Mouse (Mus musculus) embryonic facial prominence, embryonic 12.5 days (tissue): ENCODE measurements around the gene Hnrnpd. TPM values are rescaled to one million over a fixed set of nuclear protein-coding genes. Genes with fewer than 3 reads are reported as not detected.

Experiments
- ATAC-seq: fragments of 200-750 bp; cut with Nextera tagmentation; 2 replicates; pipeline ENCODE4 v1.8.0; 2017; ENCODE audit not compliant: insufficient number of reproducible peaks, insufficient read depth, low FRiP score, low TSS enrichment
- H3K27ac ChIP-seq: fragments of 300-500 bp; sonication (generic); 2 replicates; pipeline ENCODE4 v1.5.1; 2016; ENCODE audit warnings: mild to moderate bottlenecking
- H3K27me3 ChIP-seq: fragments of 300-500 bp; sonication (generic); 2 replicates; pipeline ENCODE4 v1.6.1; 2016; ENCODE audit warnings: mild to moderate bottlenecking, moderate library complexity
- H3K36me3 ChIP-seq: fragments of 300-500 bp; sonication (generic); 2 replicates; pipeline ENCODE4 v1.6.1; 2016; ENCODE audit warnings: mild to moderate bottlenecking
- H3K4me1 ChIP-seq: fragments of 300-500 bp; sonication (generic); 2 replicates; pipeline ENCODE4 v1.6.1; 2016
- H3K4me2 ChIP-seq: fragments of 300-500 bp; sonication (generic); replicated peaks from 2 replicates; pipeline ENCODE4 v1.6.1; 2016; ENCODE audit warnings: mild to moderate bottlenecking, moderate library complexity
- H3K4me3 ChIP-seq: fragments of 300-500 bp; sonication (generic); 2 replicates; pipeline ENCODE4 v1.5.1; 2016; ENCODE audit warnings: mild to moderate bottlenecking
- H3K9ac ChIP-seq: fragments of 300-500 bp; sonication (generic); 2 replicates; pipeline ENCODE4 v1.6.1; 2016; ENCODE audit warnings: mild to moderate bottlenecking, moderate library complexity
- H3K9me3 ChIP-seq: fragments of 300-500 bp; sonication (generic); 2 replicates; pipeline ENCODE4 v1.6.1; 2016; ENCODE audit warnings: mild to moderate bottlenecking, moderate library complexity
- WGBS: fragments of 180-500 bp; shearing (Covaris S2); methylation state at CpG from one replicate; pipeline ENCODE4 v1.1.7; 2016; 5-methylcytosine and 5-hydroxymethylcytosine counted together
- polyA plus RNA-seq: library from polyadenylated mRNA; unstranded; fragments of >200 nt; fragmentation: Nextera tagmentation; extraction: Ambion mirVana; gene quantifications from 2 replicates; pipeline ENCODE4 v1.2.1, GENCODE M21; 2016

The Hnrnpd gene
- polyA plus RNA-seq, 1 experiment from 2014 or later = 502 TPM

DNA sequence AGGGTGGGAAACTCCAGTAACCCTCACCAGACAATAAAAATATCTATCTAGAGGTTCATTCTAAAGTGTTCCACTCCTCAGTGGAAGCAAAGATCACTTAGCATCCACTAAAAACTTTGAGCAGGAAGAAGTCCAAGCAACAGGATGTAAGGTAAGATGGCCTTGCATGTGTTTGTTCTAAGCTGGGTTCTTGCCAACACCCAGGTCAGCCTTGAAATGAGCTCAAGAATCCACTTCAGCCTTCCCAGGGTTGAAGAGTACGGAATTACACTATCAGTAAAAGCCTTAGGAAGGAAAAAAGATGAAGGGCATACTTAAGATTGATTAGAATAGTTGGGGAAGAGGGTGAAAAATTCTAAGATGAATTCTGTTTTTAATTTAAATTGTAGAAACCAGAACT lies 20.1 kb downstream of the Hnrnpd start:
- WGBS = 95% methylated on average over 1 of the region's 1 CpGs
- H3K9ac ChIP-seq = no peak overlapping the region
- no peak for ATAC-seq
- H3K9me3 ChIP-seq = no peaks in the 10 kb centered on the region
- H3K36me3 ChIP-seq = peaks cover 43% of the 10 kb centered on the region
- no peaks in the 10 kb centered on the region for H3K27me3 ChIP-seq
- no peak overlapping the region for H3K4me3 ChIP-seq
- no peak overlapping the region for H3K27ac ChIP-seq
- H3K4me2 ChIP-seq = no peak overlapping the region
- H3K4me1 ChIP-seq = no peaks in the 10 kb centered on the region

GRCm38 (mm10) chr5:99953883-99954282 lies 24.9 kb downstream of the Hnrnpd start:
- no peak for ATAC-seq
- H3K27ac ChIP-seq = no peak overlapping the region; the same call in 1 of the 2 replicates

GRCm38 (mm10) chr5:99952513-99952912 lies 26.2 kb downstream of the Hnrnpd start:
- WGBS = 74% methylated on average over 5 of the region's 5 CpGs
- Histone ChIP-seq H3K4me1 (no peaks in the 10 kb centered on the region), H3K9me3 (no peaks in the 10 kb centered on the region), H3K9ac (no peak overlapping the region), H3K27ac (no peak overlapping the region), H3K4me3 (no peak overlapping the region), H3K27me3 (no peaks in the 10 kb centered on the region), H3K4me2 (no peak overlapping the region), H3K36me3 (peaks cover 8% of the 10 kb centered on the region)
- ATAC-seq = no peak

More at GRCm38 (mm10) chr5:99953883-99954282, 24.9 kb downstream of the Hnrnpd start:
- H3K9me3 ChIP-seq = no peaks in the 10 kb centered on the region
- 33% methylated on average over 1 of the region's 1 CpGs for WGBS
- no peak overlapping the region for H3K4me3 ChIP-seq
- no peak overlapping the region for H3K4me2 ChIP-seq
- H3K36me3 ChIP-seq = peaks cover 15% of the 10 kb centered on the region
- H3K4me1 ChIP-seq = no peaks in the 10 kb centered on the region
- no peak overlapping the region for H3K9ac ChIP-seq
- no peaks in the 10 kb centered on the region for H3K27me3 ChIP-seq

DNA sequence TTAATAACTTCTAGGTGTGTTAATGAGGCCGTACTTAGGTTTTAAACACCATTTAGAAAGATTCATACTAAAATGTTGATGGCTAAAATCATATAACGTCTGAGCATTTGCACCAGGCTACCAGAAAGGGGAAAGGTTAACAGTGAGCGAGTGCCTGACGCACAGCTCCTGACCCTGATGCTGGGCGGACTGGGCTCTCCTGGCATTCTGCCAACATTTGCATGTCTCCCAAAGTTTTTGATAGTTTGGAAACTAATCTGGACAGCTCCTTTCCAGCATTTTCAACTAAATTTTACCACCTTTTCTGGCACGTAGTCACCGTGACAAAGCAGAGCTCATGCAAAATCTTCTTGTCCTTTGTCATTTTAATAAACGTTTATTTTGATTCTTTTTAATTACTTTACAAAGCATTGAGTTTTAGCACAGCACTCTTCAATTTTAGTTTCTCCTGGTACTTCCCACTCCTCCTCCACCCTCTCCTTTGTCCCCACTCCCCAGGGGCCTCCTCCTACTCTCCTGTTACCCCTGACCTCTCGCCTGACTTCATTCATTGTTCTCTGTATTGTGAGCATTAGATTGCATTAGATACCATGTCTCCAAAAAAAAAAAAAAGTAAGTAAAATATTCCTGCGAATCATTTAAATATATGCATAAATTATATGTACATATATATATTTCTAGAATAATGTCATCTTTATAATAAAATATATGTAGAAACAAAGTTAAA lies 36.8 kb downstream of the Hnrnpd start:
- Histone ChIP-seq H3K4me2 (no peak overlapping the region), H3K9me3 (peaks cover 9% of the 10 kb centered on the region), H3K27me3 (no peaks in the 10 kb centered on the region), H3K4me3 (no peak overlapping the region), H3K9ac (no peak overlapping the region), H3K36me3 (peaks cover 5% of the 10 kb centered on the region; the same call in 1 of the 2 replicates), H3K27ac (no peak overlapping the region), H3K4me1 (no peaks in the 10 kb centered on the region)
- WGBS = 56% methylated on average over 10 of the region's 10 CpGs
- no peak for ATAC-seq

- no peaks in the 10 kb centered on the region for H3K27me3 ChIP-seq
- no peaks in the 10 kb centered on the region for H3K4me1 ChIP-seq
- peaks cover 5% of the 10 kb centered on the region; the same call in 1 of the 2 replicates for H3K36me3 ChIP-seq
- WGBS = 68% methylated on average over 10 of the region's 10 CpGs
- H3K4me2 ChIP-seq = no peak overlapping the region
- H3K4me3 ChIP-seq = no peak overlapping the region
- no peak for ATAC-seq
- H3K9me3 ChIP-seq = peaks cover 9% of the 10 kb centered on the region
- no peak overlapping the region for H3K27ac ChIP-seq
- no peak overlapping the region for H3K9ac ChIP-seq
Observed at GRCm38 (mm10) chr5:99941273-99941672, 37.5 kb downstream of the Hnrnpd start.

DNA sequence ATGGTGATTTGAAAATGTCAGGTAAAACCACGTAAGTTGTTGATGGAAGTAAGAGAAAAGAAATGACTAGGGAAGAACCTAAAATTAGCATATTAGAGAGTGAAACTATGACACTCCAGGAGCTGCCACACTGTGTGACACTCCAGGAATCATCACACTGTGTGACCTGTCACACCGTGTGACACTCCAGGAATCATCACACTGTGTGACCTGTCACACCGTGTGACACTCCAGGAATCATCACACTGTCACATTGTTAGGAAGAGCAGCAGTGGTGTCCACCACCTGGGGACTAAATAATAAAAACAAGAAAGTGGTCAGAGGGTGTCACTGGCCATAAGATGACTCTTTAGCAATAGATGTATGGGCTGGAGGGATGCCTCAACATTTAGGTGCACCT lies 39.3 kb downstream of the Hnrnpd start:
- WGBS = 85% methylated on average over 3 of the region's 3 CpGs
- H3K4me3 ChIP-seq = no peak overlapping the region

GRCm38 (mm10) chr5:99931910-99932309 lies 46.8 kb downstream of the Hnrnpd start:
- H3K9me3 ChIP-seq = no peaks in the 10 kb centered on the region
- no peak for ATAC-seq
- H3K27me3 ChIP-seq = no peaks in the 10 kb centered on the region
- no peak overlapping the region for H3K27ac ChIP-seq
- H3K4me1 ChIP-seq = no peaks in the 10 kb centered on the region
- no peak overlapping the region for H3K4me3 ChIP-seq
- H3K9ac ChIP-seq = no peak overlapping the region
- no peaks in the 10 kb centered on the region for H3K36me3 ChIP-seq
- 77% methylated on average over 6 of the region's 6 CpGs for WGBS
- no peak overlapping the region for H3K4me2 ChIP-seq

More for the DNA sequence above, 39.3 kb downstream of the Hnrnpd start:
- Histone ChIP-seq H3K27me3 (no peaks in the 10 kb centered on the region), H3K9ac (no peak overlapping the region), H3K9me3 (peaks cover 3% of the 10 kb centered on the region; the same call in 1 of the 2 replicates), H3K36me3 (no peaks in the 10 kb centered on the region), H3K27ac (no peak overlapping the region), H3K4me2 (no peak overlapping the region), H3K4me1 (no peaks in the 10 kb centered on the region)
- no peak for ATAC-seq

DNA sequence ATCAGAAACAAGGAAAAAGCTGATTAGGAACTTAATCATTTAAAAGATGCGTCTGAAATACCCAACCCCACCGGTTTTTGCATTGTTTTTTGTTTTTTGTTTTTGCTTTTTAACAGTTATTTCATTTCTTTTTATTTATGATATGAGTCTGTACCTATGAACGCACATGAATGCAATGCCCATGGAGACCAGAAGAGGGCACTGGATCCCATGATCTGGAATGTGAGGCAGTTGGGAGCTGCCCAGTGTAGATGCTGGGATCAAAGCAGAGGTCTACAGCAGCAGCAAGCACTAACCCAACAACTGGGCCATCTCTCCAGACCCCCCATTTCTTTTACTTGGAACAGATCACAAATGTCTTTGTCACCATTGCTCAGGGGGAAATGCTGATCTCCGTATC lies 50.8 kb downstream of the Hnrnpd start:
- Histone ChIP-seq H3K27ac (no peak overlapping the region), H3K36me3 (no peaks in the 10 kb centered on the region), H3K4me1 (no peaks in the 10 kb centered on the region), H3K4me3 (no peak overlapping the region), H3K9ac (no peak overlapping the region), H3K4me2 (no peak overlapping the region), H3K9me3 (no peaks in the 10 kb centered on the region), H3K27me3 (no peaks in the 10 kb centered on the region)
- 46% methylated on average over 4 of the region's 4 CpGs for WGBS
- ATAC-seq = no peak

- H3K9me3 ChIP-seq = no peaks in the 10 kb centered on the region
- no peak overlapping the region for H3K4me3 ChIP-seq
- H3K9ac ChIP-seq = no peak overlapping the region
- no peaks in the 10 kb centered on the region for H3K4me1 ChIP-seq
- no peak overlapping the region for H3K4me2 ChIP-seq
- WGBS = 85% methylated on average over 8 of the region's 8 CpGs
- no peak overlapping the region for H3K27ac ChIP-seq
- ATAC-seq = no peak
- no peaks in the 10 kb centered on the region for H3K27me3 ChIP-seq
- H3K36me3 ChIP-seq = no peaks in the 10 kb centered on the region
Observed at GRCm38 (mm10) chr5:99922033-99922432, 56.7 kb downstream of the Hnrnpd start.

GRCm38 (mm10) chr5:99915494-99915893 lies 63.2 kb downstream of the Hnrnpd start:
- no peaks in the 10 kb centered on the region for H3K4me1 ChIP-seq
- H3K9ac ChIP-seq = no peak overlapping the region
- H3K4me3 ChIP-seq = no peak overlapping the region
- no peaks in the 10 kb centered on the region for H3K27me3 ChIP-seq
- H3K36me3 ChIP-seq = no peaks in the 10 kb centered on the region
- 41% methylated on average over 7 of the region's 7 CpGs for WGBS
- no peak overlapping the region for H3K4me2 ChIP-seq
- no peak for ATAC-seq
- H3K27ac ChIP-seq = no peak overlapping the region
- H3K9me3 ChIP-seq = no peaks in the 10 kb centered on the region

- Histone ChIP-seq H3K9ac (peak within 1 kb of the TSS; percentile 54), H3K4me3 (peak within 1 kb of the TSS; percentile 59), H3K4me2 (peak within 1 kb of the TSS; percentile 48), H3K9me3 (no peaks in the 10 kb centered on the region), H3K4me1 (no peaks in the 10 kb centered on the region), H3K27ac (peak within 1 kb of the TSS; percentile 94), H3K27me3 (no peaks in the 10 kb centered on the region), H3K36me3 (no peaks in the 10 kb centered on the region)
- ATAC-seq = peak; percentile 98
- WGBS = 6% methylated on average over 43 of the region's 49 CpGs
Observed at GRCm38 (mm10) chr5:99906181-99906956, 72.4 kb downstream of the Hnrnpd start, which contains the start of gene Vamp9. Gene Vamp9, plus strand, starts transcription at chr5:99906254.
